Mouse (Mus musculus) monocyte, adult 5-6 weeks (primary cell): ENCODE data around the gene Lrmp. TPM values are rescaled to one million over a fixed set of nuclear protein-coding genes. Genes with fewer than 3 reads are reported as not detected.

Experiments
- total RNA-seq: library from RNA; stranded (forward); fragments of 200-1000, 200-491, 200-594 nt; gene quantifications from 3 replicates; pipeline ENCODE4 v1.2.3, GENCODE M21; 2017

The Lrmp gene
- total RNA-seq, 1 experiment from 2014 or later = 293 TPM

Other genes with a start within 250 kb of the Lrmp start
- not detected in 3 replicates for gene Bcat1, start 39.5 kb upstream of the Lrmp start, total RNA-seq
- 1.7 to 3.1 TPM (median 2.9 TPM) in 3 replicates for gene Casc1, start 95.4 kb downstream of the Lrmp start, total RNA-seq
- gene Etfrf1, start 95.5 kb downstream of the Lrmp start, total RNA-seq = 18.3 to 22.7 TPM (median 19.3 TPM) in 3 replicates
- 80.5 to 105 TPM (median 99.5 TPM) in 3 replicates for gene Kras, start 134.6 kb downstream of the Lrmp start, total RNA-seq